Mouse (Mus musculus) left cerebral cortex, postnatal 25 days (tissue): Measurements from ENCODE around the gene Cisd3. TPM values are rescaled to one million over a fixed set of nuclear protein-coding genes. Genes with fewer than 3 reads are reported as not detected.
A peak's percentile ranks its signal among the peaks of the same experiment; 100 is the strongest.
"Not testable (repeated sequence)": the region's sequence is repeated elsewhere in the genome, so short reads cannot be mapped to it uniquely, and the experiment has no call there.

ENCODE experiments used
- DNase-seq, 2 experiments: peaks; one replicate each; pipeline ENCODE4 v3.0.0; 2022; ENCODE audit warnings: low spot score in 2 of 2, mixed read lengths in 1 of 2
- intact Hi-C: fragments of 180-260 bp; cut with DNase I; formaldehyde crosslinking; loops from one replicate; pipeline ENCODE4 v1.15.1; 2025
- total RNA-seq, 2 experiments: library from RNA; stranded (reverse); gene quantifications; 2 replicates each; pipeline ENCODE4 v1.2.3; 2021

Cisd3 gene
- total RNA-seq, 2 experiments from 2014 or later, result 46.5 to 48.8 TPM

GRCm38 (mm10) chr11:97700746-97701580 is 15.3 kb downstream of the Cisd3 start:
- peak in 1 of 2 experiments; percentile 40 for DNase-seq

GRCm38 (mm10) chr11:97701581-97702392 is 16.2 kb downstream of the Cisd3 start:
- intact Hi-C loops, result no loop called here
- DNase-seq, result no peak

More at GRCm38 (mm10) chr11:97700746-97701580, 15.3 kb downstream of the Cisd3 start:
- intact Hi-C loops, result no loop called here

- DNase-seq, result peak; percentile 90 to 94
- intact Hi-C loops, result no loop called here
Measured at GRCm38 (mm10) chr11:97702393-97702745, 16.7 kb downstream of the Cisd3 start.

GRCm38 (mm10) chr11:97703039-97703826 is 17.6 kb downstream of the Cisd3 start, which contains the start of gene Psmb3:
Gene Psmb3 (plus strand): TSS chr11:97703399.
- intact Hi-C loops, result no loop called here
- peak; percentile 100 for DNase-seq

- intact Hi-C loops, DNase-seq: not testable (repeated sequence)
Measured at GRCm38 (mm10) chr11:97710067-97710466, 24.4 kb downstream of the Cisd3 start.

GRCm38 (mm10) chr11:97711200-97711900 is 25.7 kb downstream of the Cisd3 start:
- no peak for DNase-seq
- intact Hi-C loops, result no loop called here

GRCm38 (mm10) chr11:97712286-97712685 is 26.7 kb downstream of the Cisd3 start:
- intact Hi-C loops, result no loop called here

GRCm38 (mm10) chr11:97713896-97714295 is 28.3 kb downstream of the Cisd3 start:
- intact Hi-C loops, result no loop called here
- DNase-seq, result peak in 1 of 2 experiments; percentile 47

More at GRCm38 (mm10) chr11:97712286-97712685, 26.7 kb downstream of the Cisd3 start:
- DNase-seq, result no peak

- no peak for DNase-seq
- intact Hi-C loops, result no loop called here
Measured at GRCm38 (mm10) chr11:97714356-97714755, 28.7 kb downstream of the Cisd3 start.

GRCm38 (mm10) chr11:97714784-97715760 is 29.4 kb downstream of the Cisd3 start:
- intact Hi-C loops, result no loop called here
- DNase-seq, result peak in 1 of 2 experiments; percentile 79

GRCm38 (mm10) chr11:97716021-97716420 is 30.4 kb downstream of the Cisd3 start:
- intact Hi-C loops, result no loop called here
- no peak for DNase-seq

- intact Hi-C loops, result no loop called here
- DNase-seq, result no peak
Measured at GRCm38 (mm10) chr11:97717369-97718280, 32.0 kb downstream of the Cisd3 start.

- intact Hi-C loops, result no loop called here
- no peak for DNase-seq
Measured at GRCm38 (mm10) chr11:97718281-97718860, 32.7 kb downstream of the Cisd3 start.

GRCm38 (mm10) chr11:97719041-97719440 is 33.4 kb downstream of the Cisd3 start:
- intact Hi-C loops, result no loop called here

GRCm38 (mm10) chr11:97721338-97721737 is 35.7 kb downstream of the Cisd3 start:
- intact Hi-C loops, result no loop called here
- DNase-seq, result no peak

More at GRCm38 (mm10) chr11:97719041-97719440, 33.4 kb downstream of the Cisd3 start:
- no peak for DNase-seq

- DNase-seq, result no peak
Measured at GRCm38 (mm10) chr11:97723709-97724108, 38.1 kb downstream of the Cisd3 start.

GRCm38 (mm10) chr11:97728311-97728710 is 42.7 kb downstream of the Cisd3 start:
- intact Hi-C loops, result no loop called here
- DNase-seq, result no peak

More at GRCm38 (mm10) chr11:97723709-97724108, 38.1 kb downstream of the Cisd3 start:
- intact Hi-C loops, result no loop called here
